Mouse (Mus musculus) testis, adult 2 months (tissue): ENCODE data around the gene Spata31d1b.

ENCODE experiments used
- CTCF ChIP-seq: fragments of 200-500 bp; IDR thresholded peaks from 2 replicates; pipeline ENCODE4 v1.5.1; 2012; ENCODE audit warnings: low read depth, mild to moderate bottlenecking, inconsistent platforms, low read length, moderate library complexity; ENCODE audit not compliant: control insufficient read depth, insufficient read depth, insufficient replicate concordance
- POLR2A ChIP-seq: fragments of 200-500 bp; IDR thresholded peaks from 2 replicates; pipeline ENCODE4 v1.6.1; 2012; ENCODE audit warnings: low read depth, mild to moderate bottlenecking, inconsistent platforms, low read length, moderate library complexity; ENCODE audit not compliant: control insufficient read depth

DNA sequence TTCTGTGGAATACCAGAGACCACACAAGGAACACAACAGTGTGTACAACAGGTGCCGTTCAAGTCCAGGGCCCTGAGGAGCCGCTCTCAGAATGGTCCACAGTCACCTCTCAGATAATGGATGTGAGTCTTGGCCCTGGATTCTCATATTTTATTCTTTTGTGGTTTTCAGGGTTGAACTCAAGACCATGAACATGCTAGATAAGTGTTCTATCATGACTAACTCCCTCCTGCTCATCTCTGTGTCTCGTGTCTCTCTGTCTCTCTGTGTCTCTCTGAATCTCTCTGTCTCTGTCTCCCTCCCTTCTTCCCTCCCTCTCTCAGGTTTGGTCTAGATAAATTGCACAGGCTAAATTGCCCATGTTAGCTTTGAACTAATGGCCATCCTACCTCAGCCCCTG is 22.2 kb upstream of the Spata31d1b start:
- no peak for TF ChIP-seq POLR2A
- TF ChIP-seq CTCF = no peak
